Mouse (Mus musculus): ENCODE data around the gene Dydc2.
"Not testable (repeated sequence)": the region's sequence is repeated elsewhere in the genome, so short reads cannot be mapped to it uniquely, and the experiment has no call there.

The Dydc2 gene

DNA sequence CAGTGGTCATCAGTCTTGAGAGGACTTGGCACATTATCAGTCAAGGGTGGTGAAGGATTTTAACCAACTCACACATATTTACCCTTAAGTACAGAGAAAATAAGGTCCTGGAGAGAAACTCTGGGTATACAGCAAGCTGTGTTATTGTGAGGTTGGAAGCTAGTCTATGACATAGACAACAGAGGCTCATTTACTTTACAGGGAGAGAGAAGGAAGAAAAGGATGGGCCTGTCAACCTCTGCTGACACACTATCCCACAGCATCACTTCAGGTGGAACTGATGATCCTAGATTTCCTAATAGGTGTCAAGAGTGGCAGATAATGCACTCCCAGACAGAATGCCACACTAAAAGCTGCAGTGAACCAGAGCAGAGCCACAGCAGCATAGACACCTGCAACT lies at the start of gene Dydc2:
Gene Dydc2, minus strand, starts transcription at position 101 of the 400 bp plus-strand sequence.
- DNase-seq (ENCODE audit: low spot score): no peak

DNA sequence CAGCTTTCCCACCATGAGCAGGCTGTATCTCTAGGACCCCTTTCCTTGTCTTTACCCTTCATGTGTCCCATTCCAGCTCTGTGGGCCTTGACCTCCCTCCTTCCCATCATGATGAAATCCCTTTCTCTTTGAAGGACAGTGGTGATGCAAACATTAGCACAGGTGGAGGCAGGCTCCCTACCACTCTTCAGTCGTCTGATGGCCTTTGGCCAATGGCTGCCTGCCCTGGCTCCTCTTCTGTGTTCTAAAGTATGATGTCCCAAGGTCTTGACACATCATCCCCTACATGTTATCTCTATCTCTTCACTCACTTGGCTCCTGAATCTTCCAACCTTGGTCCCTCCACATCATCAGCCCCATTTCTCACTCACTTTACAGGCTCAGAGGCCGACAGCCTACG lies 47.3 kb upstream of the Dydc2 start:
- no peak for DNase-seq (ENCODE audit: low spot score)

DNA sequence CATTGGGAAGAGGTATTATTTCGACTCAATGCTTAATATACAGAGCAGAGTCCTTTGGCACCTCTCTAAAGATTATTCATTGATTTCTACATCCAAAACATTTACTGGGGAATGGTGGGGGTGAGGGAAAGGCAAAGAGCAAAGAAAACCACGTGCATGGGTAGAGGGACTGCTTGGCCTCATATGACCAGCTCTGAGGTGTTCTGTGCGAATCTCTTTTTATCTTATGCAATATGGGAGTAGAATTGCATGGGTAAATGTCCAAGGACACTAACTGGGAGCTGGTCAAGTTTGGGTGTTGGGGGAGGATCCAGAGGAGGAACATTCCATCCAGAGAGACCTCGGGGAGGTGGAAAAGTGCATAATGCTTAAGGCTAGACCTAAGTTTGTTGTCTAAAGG lies 43.9 kb upstream of the Dydc2 start:
- no peak for DNase-seq (ENCODE audit: low spot score)

DNA sequence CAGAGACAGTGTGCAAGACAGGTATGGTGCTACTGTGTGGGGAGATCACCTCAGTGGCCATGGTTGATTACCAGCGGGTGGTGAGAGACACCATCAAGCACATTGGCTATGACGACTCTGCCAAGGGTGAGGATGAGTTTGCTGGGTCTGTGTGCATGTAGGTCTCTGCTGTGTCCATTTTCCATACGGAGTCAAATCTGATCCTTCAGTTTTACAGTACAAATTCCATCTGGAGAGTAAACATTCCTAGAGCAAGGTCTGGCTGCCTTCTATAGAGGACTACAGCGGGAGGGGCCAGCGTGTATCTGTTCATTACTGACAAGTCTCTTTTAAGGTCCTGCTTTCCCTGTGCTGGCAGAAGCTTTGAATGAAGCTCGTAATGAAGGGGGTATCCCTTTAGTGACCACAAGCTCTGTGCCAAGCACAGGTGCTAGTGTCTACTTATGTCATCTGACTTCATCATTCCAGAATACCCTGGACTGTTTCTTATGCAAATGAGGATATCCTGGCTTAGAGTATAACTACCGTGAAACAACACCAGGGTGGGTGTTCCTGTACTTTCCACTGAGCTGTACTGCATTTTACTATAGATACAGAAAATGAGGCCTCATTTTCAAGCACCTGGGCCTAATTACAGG lies 42.1 kb upstream of the Dydc2 start:
- DNase-seq (ENCODE audit: low spot score): no peak

DNA sequence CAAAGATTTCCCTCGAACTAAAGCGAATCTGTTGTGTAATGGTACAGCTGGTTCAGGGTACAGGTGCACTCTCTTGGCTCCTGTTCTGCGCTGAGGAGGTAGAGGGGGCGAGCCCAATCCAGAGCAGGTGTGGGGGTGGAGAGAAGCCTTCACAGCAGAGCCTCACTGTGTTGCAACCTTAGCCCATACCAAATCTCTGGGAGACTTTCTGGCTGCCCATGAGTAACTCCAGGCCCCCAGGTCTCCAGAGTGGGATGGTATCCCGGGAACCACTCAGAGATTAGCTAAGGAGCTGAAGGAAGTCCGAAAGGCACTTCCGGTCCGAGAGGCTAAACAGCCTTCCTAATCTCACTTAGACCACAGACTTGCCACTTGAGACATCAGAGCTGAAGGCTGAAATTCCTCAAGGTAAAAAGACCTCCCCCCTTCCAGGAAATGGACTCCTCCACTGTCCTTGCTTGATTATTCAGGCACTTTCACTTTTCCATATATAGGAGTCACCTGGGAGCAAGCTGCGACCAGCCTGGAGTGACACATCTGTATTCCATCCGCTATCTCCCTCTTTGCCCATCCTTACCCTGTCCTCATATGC lies 35.9 kb upstream of the Dydc2 start, which contains the start of gene Mat1a:
Gene Mat1a, plus strand, starts transcription at position 183 of the 592 bp plus-strand sequence.
- no peak for DNase-seq (ENCODE audit: low spot score)

DNA sequence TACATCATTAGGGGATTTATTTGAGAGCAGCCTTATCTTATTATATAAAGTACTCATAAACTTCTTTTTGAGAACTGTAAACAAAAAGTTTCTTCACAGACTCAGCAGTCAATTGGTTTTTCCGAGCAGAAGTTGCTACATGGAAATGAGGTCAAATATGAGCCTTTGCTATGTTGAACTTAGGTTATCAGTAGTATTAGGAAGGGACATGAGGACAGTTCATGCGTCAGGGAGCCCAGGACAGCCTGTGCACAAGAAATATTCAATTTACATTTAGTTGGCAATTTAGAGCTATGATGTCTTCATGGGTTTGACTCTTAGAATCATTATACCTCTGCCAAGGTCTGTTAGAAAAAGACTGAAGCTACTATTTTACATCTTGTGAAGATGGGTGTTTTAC lies 33.3 kb upstream of the Dydc2 start:
- DNase-seq (ENCODE audit: low spot score): no peak

DNA sequence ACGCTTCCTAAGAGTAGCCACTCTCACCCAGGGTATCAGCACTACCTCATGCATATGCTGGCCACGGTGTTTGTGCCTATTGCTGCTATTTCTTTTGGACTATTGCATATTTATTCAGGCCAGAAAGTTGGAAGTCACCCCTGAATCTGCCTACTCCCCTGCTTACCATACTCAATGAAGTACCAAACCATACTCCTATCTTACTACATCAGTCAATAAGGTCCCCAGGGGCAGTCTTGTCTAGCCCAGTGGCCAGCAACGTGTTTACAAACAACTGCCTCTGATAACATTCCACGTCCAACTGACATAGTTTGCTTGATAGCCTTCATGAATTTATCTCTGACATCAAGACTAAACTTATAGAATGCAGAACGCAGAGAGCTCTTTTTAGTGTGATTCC lies 32.2 kb upstream of the Dydc2 start:
- DNase-seq (ENCODE audit: low spot score): no peak

DNA sequence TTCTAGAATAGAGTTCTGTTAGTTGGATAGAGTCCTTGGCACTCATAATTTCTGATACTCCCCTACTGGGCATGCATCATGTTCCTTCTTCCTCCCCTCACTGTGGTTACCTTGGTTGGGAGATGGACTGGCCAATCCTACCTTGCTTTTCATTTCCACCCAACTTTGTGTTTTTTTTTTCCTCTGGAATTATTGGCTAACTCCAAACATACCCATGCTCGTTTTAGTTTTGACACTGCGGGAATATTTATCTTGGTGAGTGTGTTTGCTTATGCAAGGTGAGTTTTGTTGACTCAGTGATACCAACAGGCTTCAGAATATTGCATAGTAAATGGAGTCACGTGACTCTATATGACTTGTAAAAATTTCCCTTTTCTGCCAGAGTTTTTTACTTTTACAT lies 31.7 kb upstream of the Dydc2 start:
- no peak for DNase-seq (ENCODE audit: low spot score)

DNA sequence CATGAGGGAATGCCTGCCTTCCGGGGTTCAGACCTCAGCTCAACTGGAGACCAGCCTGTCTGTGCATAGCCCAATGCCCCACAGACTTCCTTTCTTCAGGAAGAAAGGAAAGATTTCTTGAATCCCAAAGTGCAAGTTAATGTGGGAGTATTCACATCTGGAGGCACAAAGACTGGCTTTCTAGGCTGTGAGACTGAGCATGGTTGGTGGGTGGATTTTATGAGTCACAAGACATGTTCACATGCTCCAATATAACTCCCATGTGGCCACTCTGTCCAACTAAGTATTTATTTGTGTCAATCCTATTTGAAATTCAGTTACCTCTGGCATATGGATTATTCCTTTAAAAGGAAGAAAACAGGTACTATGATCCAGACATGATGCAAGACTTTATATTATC lies 29.7 kb upstream of the Dydc2 start:
- DNase-seq (ENCODE audit: low spot score): no peak

DNA sequence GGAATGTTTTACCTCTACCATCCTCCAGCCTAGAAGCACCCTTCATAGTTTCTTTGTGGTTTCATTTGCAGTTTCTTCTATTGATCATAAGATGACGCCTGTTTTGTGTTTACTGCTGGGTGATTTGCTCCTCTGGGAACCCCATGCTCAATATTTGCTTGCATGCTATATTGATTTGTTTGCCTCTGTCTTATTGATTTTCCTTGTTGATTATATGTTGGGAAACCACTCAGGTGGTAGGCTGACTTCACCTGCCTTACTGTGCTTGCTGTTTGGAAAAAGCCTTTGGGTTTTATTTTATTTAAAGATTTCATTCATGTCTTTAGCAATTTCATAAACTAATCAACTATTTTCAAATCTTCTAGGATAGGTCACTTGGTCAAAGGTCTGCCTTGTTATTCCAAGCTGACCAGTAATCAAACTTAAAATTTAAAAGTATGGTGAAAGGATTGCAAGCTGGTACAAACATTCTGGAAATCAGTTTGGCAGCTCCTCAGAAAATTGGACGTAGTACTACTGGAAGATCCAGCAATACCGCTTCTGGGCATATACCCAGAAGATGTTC lies 27.4 kb upstream of the Dydc2 start:
- DNase-seq (ENCODE audit: low spot score): no peak

DNA sequence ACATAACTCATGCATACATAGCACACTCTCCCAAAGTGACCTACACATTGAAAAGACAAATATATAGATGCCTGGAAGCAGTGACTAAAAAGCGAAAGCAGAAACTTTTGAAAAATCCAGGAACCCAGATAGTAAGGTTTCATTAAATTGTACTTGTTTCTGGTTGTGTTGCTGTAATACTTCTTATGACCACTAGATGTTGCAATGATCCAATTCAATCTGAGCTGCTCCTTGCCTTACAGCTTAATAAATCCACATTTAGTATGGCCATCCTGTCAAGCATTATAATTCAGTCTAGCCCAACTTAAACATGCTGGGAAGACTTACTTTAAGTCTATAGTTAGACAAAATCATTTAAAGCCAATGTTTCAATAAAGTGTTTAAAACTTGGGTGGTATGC lies 25.1 kb upstream of the Dydc2 start:
- DNase-seq (ENCODE audit: low spot score): no peak

DNA sequence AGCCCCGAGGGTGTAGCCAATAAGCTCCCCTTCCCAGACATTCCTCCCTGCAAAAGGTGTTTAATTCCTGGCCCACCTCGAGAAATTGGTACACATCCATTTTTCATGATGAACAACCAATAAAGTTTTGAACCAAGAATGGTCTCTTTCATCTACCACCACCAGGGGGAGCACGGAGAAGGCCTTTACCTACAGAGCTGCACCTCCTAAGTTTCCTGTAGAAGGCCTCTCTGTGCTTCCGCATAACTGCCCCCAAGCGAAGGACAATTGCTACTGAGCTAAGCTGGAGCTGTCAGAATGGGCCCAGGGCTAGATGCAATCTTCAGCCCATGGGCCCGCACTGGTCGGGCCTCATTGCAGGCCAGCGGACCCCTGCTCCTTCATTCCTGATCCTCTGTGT lies 21.8 kb upstream of the Dydc2 start:
- peak; percentile 11 for DNase-seq (ENCODE audit: low spot score)

DNA sequence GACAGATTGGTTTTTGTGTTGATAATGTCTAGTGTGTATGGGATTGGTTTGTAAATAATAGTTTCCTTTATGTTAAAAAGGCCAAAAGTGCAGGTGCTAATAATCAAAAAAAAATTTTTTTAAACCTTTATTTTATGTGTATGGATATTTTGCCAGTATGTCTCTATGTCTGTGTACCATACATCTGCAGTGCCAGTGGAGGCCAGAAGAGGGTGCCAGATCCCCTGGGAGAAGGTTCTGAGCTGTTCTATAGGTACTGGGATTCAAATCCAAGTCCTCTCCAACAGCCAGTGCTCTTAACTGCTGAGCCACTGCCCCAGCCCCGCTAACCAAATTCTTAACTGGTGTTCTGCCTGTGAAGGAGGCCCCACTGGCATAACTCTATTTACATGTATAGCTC lies 18.5 kb upstream of the Dydc2 start:
- no peak for DNase-seq (ENCODE audit: low spot score)

DNA sequence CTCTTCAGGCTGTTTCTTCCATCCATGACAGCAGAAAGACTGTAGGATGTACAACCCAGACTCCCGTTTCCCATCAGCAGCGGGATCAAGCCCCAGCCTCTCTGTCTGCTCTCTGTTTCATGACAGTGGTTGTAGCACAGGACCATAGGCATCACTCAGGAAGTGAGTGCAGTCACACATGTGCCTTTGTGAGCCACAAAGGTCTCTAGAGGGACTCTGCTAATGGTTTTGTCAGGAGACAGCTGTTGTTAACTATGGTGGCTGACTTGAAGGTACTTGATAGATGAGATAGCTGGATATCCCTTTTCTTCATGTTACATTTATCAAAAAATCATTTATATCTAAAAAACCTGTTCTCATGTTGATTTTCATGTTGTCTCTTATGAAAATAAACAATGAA lies 13.4 kb upstream of the Dydc2 start:
- no peak for DNase-seq (ENCODE audit: low spot score)

DNA sequence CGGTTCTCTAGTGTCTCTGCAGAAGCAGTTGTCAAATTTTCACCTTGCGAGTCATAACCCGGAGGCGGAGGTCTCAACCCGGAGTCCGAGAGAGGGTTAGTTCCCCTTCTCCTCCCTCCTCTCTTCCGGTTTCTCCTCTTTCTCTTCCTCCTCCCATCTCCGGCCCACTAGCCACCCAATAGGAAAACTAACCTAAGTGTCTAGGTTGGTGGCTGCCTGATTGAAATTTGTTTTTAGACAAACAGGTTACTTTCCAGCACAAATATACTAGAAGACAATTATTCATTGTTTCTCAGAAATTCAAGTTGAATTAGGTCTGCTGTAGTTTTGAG lies 3.9 kb upstream of the Dydc2 start:
- no peak for DNase-seq (ENCODE audit: low spot score)

DNA sequence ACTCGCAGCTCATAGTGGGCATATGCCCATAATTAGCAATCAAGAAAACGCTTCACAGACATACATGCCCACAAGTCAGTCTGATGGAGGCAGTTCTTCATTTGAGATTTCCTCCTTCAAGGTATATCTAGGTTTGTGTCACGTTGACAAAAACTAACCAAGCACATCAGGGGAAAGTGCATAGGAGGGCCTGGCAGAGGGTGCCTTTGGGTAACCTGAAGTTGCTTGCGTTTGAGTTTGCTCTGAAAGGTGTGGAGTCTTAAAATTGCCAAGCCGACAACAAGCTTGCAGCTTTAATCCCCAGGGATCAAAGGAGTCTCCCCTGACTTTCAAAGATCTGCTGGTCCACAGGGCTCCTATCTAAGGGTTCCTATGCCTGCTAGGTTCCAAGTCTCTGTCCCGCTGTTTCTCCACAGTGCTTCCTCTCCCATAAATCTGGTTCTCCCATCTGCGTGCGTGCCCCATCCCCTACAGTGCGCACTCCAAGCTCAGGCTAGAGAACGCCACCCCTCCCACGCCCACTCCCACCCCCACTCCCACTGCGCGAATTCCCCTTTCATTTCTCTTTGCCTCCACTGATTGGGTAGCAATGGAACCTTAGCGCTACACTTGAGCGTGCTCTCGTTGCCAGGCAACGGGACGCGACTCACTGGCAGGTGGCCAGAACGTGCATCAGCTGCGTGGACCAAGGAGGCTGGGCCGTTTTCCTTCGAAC lies 3.4 kb upstream of the Dydc2 start, which contains the start of gene Dydc1:
Gene Dydc1, plus strand, starts transcription at position 683 of the 715 bp plus-strand sequence.
- peak; percentile 31 for DNase-seq (ENCODE audit: low spot score)

DNA sequence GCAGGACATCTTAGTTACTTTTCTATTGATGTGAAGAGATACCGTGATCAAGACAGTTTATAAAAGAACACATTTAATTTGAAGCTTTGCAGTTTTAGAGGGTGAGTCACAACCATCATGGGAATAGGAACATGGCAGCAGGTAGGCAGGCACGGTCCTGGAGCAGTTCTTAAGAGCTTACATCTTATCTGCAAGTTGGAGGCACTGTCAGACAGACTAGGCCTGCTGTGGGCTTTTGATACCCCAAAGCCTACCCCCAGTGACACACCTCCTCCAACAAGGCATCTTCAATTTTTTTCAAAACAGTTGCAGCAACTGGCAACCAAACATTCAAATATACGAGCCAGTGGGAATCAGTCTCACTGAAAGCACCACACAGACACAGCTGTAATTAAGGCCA lies 1.3 kb upstream of the Dydc2 start:
- DNase-seq (ENCODE audit: low spot score): no peak

DNA sequence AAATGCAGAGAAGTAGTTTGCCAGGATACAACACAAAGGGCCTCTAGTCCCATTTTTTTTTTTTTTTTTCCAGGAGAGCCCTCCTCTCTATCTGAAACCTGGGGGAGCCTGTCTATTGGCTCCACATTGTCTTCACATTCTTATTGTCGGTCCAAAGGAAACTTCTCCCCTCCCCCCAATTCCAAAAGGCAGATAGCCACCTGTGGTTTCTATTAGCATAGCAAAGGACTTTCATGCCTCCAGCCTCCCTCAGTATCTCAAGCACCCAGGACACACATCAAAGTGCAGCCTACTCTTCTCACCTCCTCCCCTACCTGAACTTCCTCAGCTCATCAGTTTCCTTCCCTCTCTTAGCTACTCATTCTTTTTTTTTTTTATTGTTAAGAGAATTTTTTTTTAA lies 2.6 kb downstream of the Dydc2 start:
- no peak for DNase-seq (ENCODE audit: low spot score)

DNA sequence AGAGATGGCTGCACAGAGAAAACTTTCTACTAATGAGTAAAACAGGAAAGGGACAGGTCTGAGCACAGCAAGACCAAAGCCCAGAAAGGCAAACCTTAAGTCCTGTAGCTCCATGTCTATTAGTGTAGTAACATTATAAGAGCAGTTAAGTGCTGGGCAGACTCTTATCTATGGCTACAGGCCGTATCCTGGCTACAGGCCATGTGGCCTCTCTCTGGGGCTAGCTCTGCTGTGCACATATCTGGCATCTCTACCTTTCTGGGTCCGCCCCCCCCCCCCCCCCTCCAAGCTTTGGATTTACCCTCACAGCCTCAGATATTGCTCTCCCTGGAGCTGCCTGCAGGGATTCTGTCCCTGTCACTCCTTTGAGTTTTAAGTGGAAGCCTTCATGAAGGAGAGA lies 3.8 kb downstream of the Dydc2 start:
- DNase-seq (ENCODE audit: low spot score): no peak

DNA sequence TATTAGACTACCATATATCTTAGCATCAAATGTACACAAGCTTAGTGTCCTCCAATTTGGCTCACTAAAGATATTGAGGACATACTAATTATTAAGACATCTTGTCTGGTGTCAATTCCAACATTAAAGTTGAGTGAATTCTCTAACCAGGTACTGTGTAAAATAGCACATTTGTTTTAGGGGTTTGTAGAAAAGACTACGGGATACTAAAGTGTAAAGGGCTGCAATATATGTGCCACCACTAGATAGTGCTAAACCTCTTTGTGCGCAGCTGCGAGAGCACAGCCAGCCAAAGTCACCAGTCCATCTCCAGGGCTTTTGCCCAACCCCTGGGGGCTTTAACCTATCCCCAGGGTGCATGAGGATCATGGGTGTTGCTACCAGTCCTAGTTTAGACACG lies 15.8 kb downstream of the Dydc2 start:
- not testable (repeated sequence) for DNase-seq (ENCODE audit: low spot score)

DNA sequence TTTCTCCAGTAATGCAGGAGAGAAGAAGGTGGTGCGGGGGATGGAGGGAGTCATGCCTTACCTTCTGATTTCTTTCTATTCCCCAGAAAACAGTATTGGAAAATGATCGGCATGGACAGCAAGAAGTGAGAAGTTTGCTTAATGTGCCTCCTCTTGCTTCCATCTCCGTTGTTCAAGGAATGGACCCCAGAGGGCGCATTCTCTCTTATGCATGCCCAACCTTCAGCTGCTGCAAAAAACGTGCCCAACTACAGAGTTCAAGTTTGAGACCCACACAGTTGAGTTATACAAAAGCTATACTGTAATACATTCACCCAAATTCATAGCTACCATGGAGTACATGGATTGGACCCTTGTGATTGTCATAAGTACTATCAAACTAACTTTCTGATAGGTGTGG lies 16.5 kb downstream of the Dydc2 start:
- no peak for DNase-seq (ENCODE audit: low spot score)

DNA sequence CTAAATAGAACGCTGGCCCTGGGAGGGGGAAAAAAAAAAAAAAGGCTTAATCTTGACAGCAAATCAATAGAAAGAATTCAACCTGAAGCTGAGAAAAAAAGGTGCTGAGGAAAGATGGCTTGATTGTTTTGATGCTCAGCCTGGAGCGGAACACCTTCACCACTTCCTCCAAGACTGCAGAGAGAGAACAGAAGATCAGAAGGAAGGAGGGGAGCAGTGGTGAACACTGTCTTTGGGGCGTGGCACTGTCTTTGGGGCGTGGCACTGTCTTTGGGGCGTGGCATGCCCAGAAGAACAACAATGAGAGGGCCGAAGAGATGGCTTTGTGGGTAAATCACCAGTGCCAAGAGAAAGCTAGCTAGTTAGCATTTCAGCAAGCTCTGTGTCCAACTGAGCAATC lies 18.5 kb downstream of the Dydc2 start:
- no peak for DNase-seq (ENCODE audit: low spot score)

DNA sequence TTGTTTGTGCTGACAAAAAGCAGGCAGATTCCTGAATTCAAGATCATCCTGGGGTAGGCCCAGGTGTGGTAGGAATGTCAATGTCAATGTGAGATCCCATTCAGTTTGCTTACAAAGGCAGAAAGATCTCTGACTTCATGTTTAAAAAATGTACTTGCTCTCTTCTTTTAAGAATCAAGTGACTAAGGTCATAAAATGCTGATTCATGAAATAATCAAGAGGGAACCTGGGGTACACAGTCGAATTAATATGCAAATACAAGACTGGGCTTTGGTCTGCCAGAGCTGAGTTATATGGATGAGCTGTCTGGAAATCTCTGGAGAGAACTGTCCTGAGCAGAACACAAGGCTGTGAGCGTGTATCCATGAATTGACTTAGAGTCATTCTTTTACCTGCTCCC lies 21.6 kb downstream of the Dydc2 start:
- DNase-seq (ENCODE audit: low spot score): no peak
